Mouse (Mus musculus): Measurements from ENCODE around the gene Hibadh.

DNA sequence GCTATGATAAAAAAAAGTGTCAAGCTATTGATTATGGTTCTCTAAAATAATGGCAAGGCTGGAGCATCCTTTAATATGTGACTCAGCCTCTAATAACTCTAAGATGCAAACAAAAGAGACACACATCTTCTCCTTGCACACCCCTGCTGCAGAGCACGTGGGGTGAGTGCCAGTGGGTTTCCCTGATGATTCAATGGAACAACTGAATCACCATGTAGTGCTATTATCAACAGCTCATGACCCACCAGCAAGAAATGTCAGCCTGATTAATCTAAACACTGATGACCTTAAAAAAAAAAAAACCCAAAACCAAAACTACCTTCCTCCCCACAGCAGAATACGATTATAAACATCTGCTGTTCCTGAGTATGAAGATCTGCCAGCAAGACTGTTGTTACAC lies 61.9 kb downstream of the Hibadh start:
- TF ChIP-seq CTCF (IDR thresholded peaks at IDR 0.05; ENCODE audit: insufficient read depth, low read length): no peak
- no peak for TF ChIP-seq POLR2A (IDR thresholded peaks at IDR 0.05; ENCODE audit: borderline replicate concordance, extremely low read depth, low read depth, low read length)
